Comparison of ENCODE assay signal across 8 mouse cellular contexts in the genomic region with DNA sequence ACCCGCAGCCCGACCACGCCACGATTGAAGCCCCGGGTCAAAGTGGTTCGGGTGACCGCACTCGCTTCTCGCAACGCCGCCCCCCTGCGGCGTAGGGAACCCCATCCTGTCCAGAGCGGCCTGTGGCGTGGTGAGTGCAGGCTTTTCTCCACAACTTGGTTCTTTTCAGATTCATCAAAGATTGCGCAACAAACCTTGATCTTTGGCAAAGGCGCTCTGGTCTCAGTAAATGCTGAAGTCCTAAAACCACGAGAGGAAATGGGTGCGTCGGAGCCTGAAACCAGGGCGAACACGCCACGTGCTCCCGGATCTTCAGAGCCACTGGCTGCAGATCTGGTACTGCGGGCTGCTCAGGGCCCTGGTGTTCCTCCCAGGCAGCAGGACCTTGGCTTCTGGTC. TPM values are rescaled to one million over a fixed set of nuclear protein-coding genes. Genes with fewer than 3 reads are reported as not detected.
A peak's percentile ranks its signal among the peaks of the same experiment; 100 is the strongest.
DNase-seq lines count a peak whose midpoint lies in the region; ATAC-seq and TF ChIP-seq lines count a peak whose summit lies in the region.

No protein-coding gene starts in this region.

- WGBS in cerebellum, adult 2 months: 1% methylated on average over 25 of the region's 25 CpGs
- 1% methylated on average over 25 of the region's 25 CpGs for WGBS in heart, postnatal 0 days
- under 1% methylated on average over 25 of the region's 25 CpGs for WGBS in small intestine, adult 2 months

- H3K27ac ChIP-seq in cerebellum, adult 2 months (ENCODE audit: insufficient read depth, low read length): peak overlapping the region; percentile 19; the same call in 1 of the 2 replicates
- no peak overlapping the region for H3K27ac ChIP-seq in embryonic fibroblast, embryonic 13.5 days (ENCODE audit: insufficient read depth, low read length)
- peak overlapping the region; percentile 64; the same call in 1 of the 2 replicates for H3K27ac ChIP-seq in heart, postnatal 0 days (ENCODE audit: low read depth)
- peak overlapping the region; percentile 72 for H3K27ac ChIP-seq in small intestine, adult 2 months (ENCODE audit: insufficient read depth, low read depth, low read length)

- no peak for TF ChIP-seq EP300 in heart, postnatal 0 days (IDR thresholded peaks at IDR 0.05; ENCODE audit: low read depth)

- H3K9ac ChIP-seq in heart, postnatal 0 days (replicated peaks; ENCODE audit: low read depth, low read length): peak overlapping the region; percentile 74

- H3K4me1 ChIP-seq in cerebellum, adult 2 months (ENCODE audit: control insufficient read depth, insufficient read depth, low read length): peaks cover 8% of the 10 kb centered on the region; the same call in 1 of the 2 replicates
- H3K4me1 ChIP-seq in embryonic fibroblast, embryonic 13.5 days (ENCODE audit: control insufficient read depth, insufficient read depth, low read length): no peaks in the 10 kb centered on the region
- H3K4me1 ChIP-seq in heart, postnatal 0 days (ENCODE audit: control insufficient read depth, insufficient read depth): peaks cover 23% of the 10 kb centered on the region
- H3K4me1 ChIP-seq in small intestine, adult 2 months (ENCODE audit: control insufficient read depth, insufficient read depth, insufficient read length, low read length): peaks cover 12% of the 10 kb centered on the region

- no peak for DNase-seq in cerebellum, adult 2 months
- DNase-seq in cerebellum, postnatal 10 days: no peak
- peak; percentile 61 for DNase-seq in T-cell, adult 2 months (ENCODE audit: low spot score)
- no peak for DNase-seq in heart, postnatal 0 days (ENCODE audit: low spot score)
- DNase-seq in kidney, postnatal 14 days: peak; percentile 80

- no peak for TF ChIP-seq CTCF in cerebellum, adult 2 months (IDR thresholded peaks at IDR 0.05; ENCODE audit: borderline replicate concordance, insufficient read depth, low read depth, low read length)
- TF ChIP-seq CTCF in embryonic fibroblast, embryonic 13.5 days (IDR thresholded peaks at IDR 0.05; ENCODE audit: borderline replicate concordance, insufficient read depth, low read length): no peak
- TF ChIP-seq CTCF in heart, postnatal 0 days (IDR thresholded peaks at IDR 0.05; ENCODE audit: low read depth): peak; percentile 17; the same call in 1 of the 2 replicates
- no peak; the same call in 1 of the 2 replicates for TF ChIP-seq CTCF in small intestine, adult 2 months (IDR thresholded peaks at IDR 0.05; ENCODE audit: extremely low read depth, insufficient read length, insufficient replicate concordance, low read depth, low read length)

- no peaks in the 10 kb centered on the region for H3K27me3 ChIP-seq in cerebellum, adult 2 months (ENCODE audit: control insufficient read depth, insufficient read depth, low read length)
- H3K27me3 ChIP-seq in heart, postnatal 0 days (ENCODE audit: control insufficient read depth, insufficient read depth, low read length): no peaks in the 10 kb centered on the region
- no peaks in the 10 kb centered on the region for H3K27me3 ChIP-seq in small intestine, adult 2 months (ENCODE audit: control insufficient read depth, insufficient read depth, low read length)

- peak overlapping the region; percentile 96 for H3K4me2 ChIP-seq in heart, postnatal 0 days (ENCODE audit: low read depth, low read length)

- no peaks in the 10 kb centered on the region for H3K9me3 ChIP-seq in heart, postnatal 0 days (replicated peaks; ENCODE audit: control insufficient read depth, low read length)

- peak overlapping the region; percentile 58 for H3K4me3 ChIP-seq in cerebellum, adult 2 months (replicated peaks; ENCODE audit: insufficient read depth, low read depth, low read length)
- H3K4me3 ChIP-seq in embryonic fibroblast, embryonic 13.5 days (ENCODE audit: insufficient read depth, low read length): peak overlapping the region; percentile 35
- H3K4me3 ChIP-seq in heart, postnatal 0 days (ENCODE audit: low read depth, low read length): peak overlapping the region; percentile 63
- peak overlapping the region; percentile 82 for H3K4me3 ChIP-seq in small intestine, adult 2 months (ENCODE audit: low read depth, low read length)

- TF ChIP-seq POLR2A in cerebellum, adult 2 months (IDR thresholded peaks at IDR 0.05; ENCODE audit: borderline replicate concordance, insufficient read depth, low read length): no peak
- TF ChIP-seq POLR2A in embryonic fibroblast, embryonic 13.5 days (IDR thresholded peaks at IDR 0.05; ENCODE audit: low read depth, low read length): no peak
- no peak for TF ChIP-seq POLR2A in small intestine, adult 2 months (IDR thresholded peaks at IDR 0.05; ENCODE audit: low read depth, low read length)

- no peaks in the 10 kb centered on the region for H3K36me3 ChIP-seq in heart, postnatal 0 days (replicated peaks; ENCODE audit: control insufficient read depth, insufficient read depth, low read length)
- H3K36me3 ChIP-seq in small intestine, adult 2 months (ENCODE audit: control insufficient read depth, insufficient read depth, low read length): no peaks in the 10 kb centered on the region

- ATAC-seq in heart, postnatal 0 days (ENCODE audit: insufficient read depth, low read depth): peak; percentile 52
- peak; percentile 75 for ATAC-seq in megakaryocyte, adult 5-6 weeks (ENCODE audit: poor library complexity, severe bottlenecking)

RNA-seq across cellular contexts. Expression of a gene that starts 0.7 kb away (rescaled TPM):
- 92.0 and 99.4 TPM in 2 replicates for polyA plus RNA-seq in cerebellum, adult 2 months (2012; rRNA removed)
- 36.2 and 39.6 TPM in 2 replicates for polyA plus RNA-seq in embryonic fibroblast, embryonic 13.5 days (2011; ENCODE audit: insufficient read length, low read depth, missing spikeins)
- 62.9 and 72.2 TPM in 2 replicates for total RNA-seq in heart, postnatal 0 days (2014; rRNA removed; ENCODE audit: low replicate concordance)
- polyA plus RNA-seq in heart, postnatal 0 days (2015; fragmentation: Nextera tagmentation; extraction: Ambion mirVana): 121 and 122 TPM in 2 replicates
- total RNA-seq in megakaryocyte, adult 5-6 weeks (2015): 37.2 and 46.0 TPM in 2 replicates
- total RNA-seq in megakaryocyte, adult 5-6 weeks (2017): 45.6 and 48.1 TPM in 2 replicates
- polyA plus RNA-seq in small intestine, adult 2 months (2012; rRNA removed): 7.6 and 13.8 TPM in 2 replicates

Comparison
In these comparisons a context has a peak if more than half of its experiments do, and no peak if none do; other contexts are left out.
1. DNase-seq: peak in T-cell, adult 2 months (single experiment) and kidney, postnatal 14 days (single experiment); none in cerebellum, adult 2 months (0 of 2), cerebellum, postnatal 10 days (0 of 2) and heart, postnatal 0 days (single experiment).
2. Peak in every context shown above with its lines, with median percentiles within 50 percentile points of each other: H3K4me3 ChIP-seq.